Comparison of ENCODE assay signal across 11 mouse cellular contexts in the genomic region with DNA sequence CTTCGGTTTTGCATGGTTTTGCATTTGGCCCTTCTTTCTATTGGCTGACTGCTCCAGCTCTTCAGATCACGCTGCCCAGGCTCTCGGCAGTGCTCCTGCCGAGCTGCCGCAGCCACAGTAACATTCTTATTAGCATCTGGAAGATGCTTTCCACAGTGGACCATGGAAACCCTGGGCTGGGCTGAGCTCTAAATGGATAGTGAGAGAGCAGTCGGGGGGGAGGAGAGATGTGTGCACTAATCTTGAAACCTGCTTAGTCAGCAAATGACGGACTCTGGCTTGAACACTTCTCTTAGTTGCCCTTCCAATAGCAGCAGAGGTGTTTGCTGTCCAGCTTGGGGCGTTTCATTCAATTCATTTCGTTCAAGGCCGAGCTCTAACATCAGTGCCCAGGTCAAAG. TPM values are rescaled to one million over a fixed set of nuclear protein-coding genes. Genes with fewer than 3 reads are reported as not detected.
A peak's percentile ranks its signal among the peaks of the same experiment; 100 is the strongest.
DNase-seq lines count a peak whose midpoint lies in the region; ATAC-seq lines count a peak whose summit lies in the region.
"Had no signal": no experiment of that assay in that cellular context is flagged by ENCODE, and none has a peak within 500 bp of the region (broad histone marks: within the 10 kb centered on the region; RNA-seq: fewer than 3 reads in every experiment).

No protein-coding gene starts in this region.

- no peaks in the 10 kb centered on the region for H3K27me3 ChIP-seq in kidney, embryonic 16.5 days (ENCODE audit: insufficient read depth, low read length)
- no peaks in the 10 kb centered on the region for H3K27me3 ChIP-seq in kidney, embryonic 15.5 days
- H3K27me3 ChIP-seq in hindbrain, embryonic 10.5 days (ENCODE audit: insufficient read depth, poor library complexity, severe bottlenecking): no peaks in the 10 kb centered on the region; the same call in 1 of the 2 replicates
- H3K27me3 ChIP-seq in midbrain, embryonic 13.5 days: no peaks in the 10 kb centered on the region
- H3K27me3 ChIP-seq in intestine, embryonic 16.5 days (replicated peaks; ENCODE audit: control insufficient read depth, insufficient read depth, low read length): no peaks in the 10 kb centered on the region
- H3K27me3 ChIP-seq: Patski had no signal

- no peak overlapping the region for H3K27ac ChIP-seq in kidney, embryonic 16.5 days (ENCODE audit: low read length)
- no peak overlapping the region for H3K27ac ChIP-seq in kidney, embryonic 15.5 days
- H3K27ac ChIP-seq in hindbrain, embryonic 10.5 days: no peak overlapping the region; the same call in 1 of the 2 replicates
- H3K27ac ChIP-seq in midbrain, embryonic 13.5 days: 0 out of 2 replicates have a peak overlapping the region, but pooled peaks have one; percentile 11
- no peak overlapping the region for H3K27ac ChIP-seq in intestine, embryonic 16.5 days (ENCODE audit: low read length)
- H3K27ac ChIP-seq: macrophage had no signal

- no peaks in the 10 kb centered on the region for H3K4me1 ChIP-seq in kidney, embryonic 16.5 days (ENCODE audit: insufficient read depth, low read length)
- H3K4me1 ChIP-seq in kidney, embryonic 15.5 days: 0 out of 2 replicates have a peak, but pooled peaks cover 3% of the 10 kb centered on the region
- peaks cover 6% of the 10 kb centered on the region for H3K4me1 ChIP-seq in hindbrain, embryonic 10.5 days (replicated peaks)
- peaks cover 8% of the 10 kb centered on the region; the same call in 1 of the 2 replicates for H3K4me1 ChIP-seq in midbrain, embryonic 13.5 days (replicated peaks)
- no peaks in the 10 kb centered on the region for H3K4me1 ChIP-seq in intestine, embryonic 16.5 days (ENCODE audit: control insufficient read depth, insufficient read depth, low read length)

- H3K4me3 ChIP-seq in kidney, embryonic 16.5 days (ENCODE audit: low read length): no peak overlapping the region
- H3K4me3 ChIP-seq in kidney, embryonic 15.5 days (replicated peaks): no peak overlapping the region
- H3K4me3 ChIP-seq in hindbrain, embryonic 10.5 days: no peak overlapping the region
- H3K4me3 ChIP-seq in midbrain, embryonic 13.5 days (replicated peaks): peak overlapping the region; percentile 11; the same call in 1 of the 2 replicates
- no peak overlapping the region for H3K4me3 ChIP-seq in intestine, embryonic 16.5 days (ENCODE audit: low read length)

- WGBS in kidney, embryonic 16.5 days: 59% methylated on average over 10 of the region's 10 CpGs
- 61% methylated on average over 10 of the region's 10 CpGs for WGBS in kidney, embryonic 15.5 days
- WGBS in hindbrain, embryonic 10.5 days: 48% methylated on average over 10 of the region's 10 CpGs
- WGBS in midbrain, embryonic 13.5 days: 31% methylated on average over 10 of the region's 10 CpGs
- 61% methylated on average over 10 of the region's 10 CpGs for WGBS in intestine, embryonic 16.5 days

- H3K9me3 ChIP-seq in kidney, embryonic 16.5 days (ENCODE audit: low read length): no peaks in the 10 kb centered on the region
- H3K9me3 ChIP-seq in kidney, embryonic 15.5 days (replicated peaks): no peaks in the 10 kb centered on the region
- no peaks in the 10 kb centered on the region for H3K9me3 ChIP-seq in hindbrain, embryonic 10.5 days
- H3K9me3 ChIP-seq in midbrain, embryonic 13.5 days: no peaks in the 10 kb centered on the region
- no peaks in the 10 kb centered on the region for H3K9me3 ChIP-seq in intestine, embryonic 16.5 days (ENCODE audit: control insufficient read depth, low read length)

- no peak overlapping the region for H3K9ac ChIP-seq in kidney, embryonic 16.5 days (replicated peaks; ENCODE audit: low read length)
- no peak overlapping the region for H3K9ac ChIP-seq in kidney, embryonic 15.5 days
- no peak overlapping the region for H3K9ac ChIP-seq in midbrain, embryonic 13.5 days (replicated peaks)
- no peak overlapping the region for H3K9ac ChIP-seq in intestine, embryonic 16.5 days (ENCODE audit: low read depth, low read length)

- H3K36me3 ChIP-seq in kidney, embryonic 16.5 days (ENCODE audit: insufficient read depth, low read length): no peaks in the 10 kb centered on the region
- no peaks in the 10 kb centered on the region for H3K36me3 ChIP-seq in kidney, embryonic 15.5 days
- no peaks in the 10 kb centered on the region for H3K36me3 ChIP-seq in hindbrain, embryonic 10.5 days
- H3K36me3 ChIP-seq in midbrain, embryonic 13.5 days: no peaks in the 10 kb centered on the region
- no peaks in the 10 kb centered on the region for H3K36me3 ChIP-seq in intestine, embryonic 16.5 days (ENCODE audit: control insufficient read depth, insufficient read depth, low read length)

- H3K4me2 ChIP-seq in kidney, embryonic 16.5 days (replicated peaks; ENCODE audit: low read depth, low read length): 0 out of 2 replicates have a peak overlapping the region, but pooled peaks have one; percentile 6
- no peak overlapping the region for H3K4me2 ChIP-seq in kidney, embryonic 15.5 days
- H3K4me2 ChIP-seq in midbrain, embryonic 13.5 days (replicated peaks): peak overlapping the region; percentile 40
- no peak overlapping the region for H3K4me2 ChIP-seq in intestine, embryonic 16.5 days (ENCODE audit: low read depth, low read length)

- peak; percentile 26; the same call in 1 of the 2 replicates for ATAC-seq in cerebellum, adult (ENCODE audit: insufficient number of reproducible peaks, low FRiP score, low TSS enrichment)
- no peak for ATAC-seq in kidney, embryonic 16.5 days (ENCODE audit: low FRiP score, low TSS enrichment)
- no peak for ATAC-seq in kidney, embryonic 15.5 days (replicated peaks; ENCODE audit: low FRiP score)
- peak; percentile 69; the same call in 1 of the 2 replicates for ATAC-seq in midbrain, embryonic 13.5 days
- no peak for ATAC-seq in intestine, embryonic 16.5 days
- ATAC-seq: Patski had no signal

- no peak for DNase-seq in cerebellum, postnatal 4 days (ENCODE audit: low spot score in 2 of 2)
- DNase-seq in hindbrain, embryonic 10.5 days (ENCODE audit: low spot score): peak; percentile 13
- no peak for DNase-seq in kidney, postnatal 4 days
- DNase-seq: heart, postnatal 10 days had no signal

RNA-seq across cellular contexts. Expression of a gene that starts 30.8 kb away (rescaled TPM):
- polyA plus RNA-seq in kidney, embryonic 16.5 days (2015; fragmentation: Nextera tagmentation; extraction: Ambion mirVana): 34.7 and 39.9 TPM in 2 replicates
- 39.1 and 39.9 TPM in 2 replicates for polyA plus RNA-seq in kidney, embryonic 15.5 days (2015; fragmentation: Nextera tagmentation; extraction: Ambion mirVana)
- 26.3 and 28.8 TPM in 2 replicates for polyA plus RNA-seq in hindbrain, embryonic 10.5 days (2016; fragmentation: Nextera tagmentation; extraction: Ambion mirVana)
- 39.8 and 46.1 TPM in 2 replicates for polyA plus RNA-seq in midbrain, embryonic 13.5 days (2015; fragmentation: Nextera tagmentation; extraction: Ambion mirVana)
- 25.5 and 27.0 TPM in 2 replicates for polyA plus RNA-seq in intestine, embryonic 16.5 days (2015; fragmentation: Nextera tagmentation; extraction: Ambion mirVana)

Comparison
In these comparisons a context has a peak if more than half of its experiments do, and no peak if none do; other contexts are left out.
1. H3K4me2 ChIP-seq: peak in kidney, embryonic 16.5 days (single experiment) and midbrain, embryonic 13.5 days (single experiment); none in kidney, embryonic 15.5 days (single experiment) and intestine, embryonic 16.5 days (single experiment).
2. ATAC-seq: peak in cerebellum, adult (single experiment) and midbrain, embryonic 13.5 days (single experiment); none in kidney, embryonic 16.5 days (single experiment), kidney, embryonic 15.5 days (single experiment) and intestine, embryonic 16.5 days (single experiment).